Mouse (Mus musculus) hindbrain, embryonic 15.5 days (tissue): Measurements from ENCODE around the gene Rnf151. TPM values are rescaled to one million over a fixed set of nuclear protein-coding genes. Genes with fewer than 3 reads are reported as not detected.

Source experiments
- ATAC-seq: fragments of 200-750 bp; cut with Nextera tagmentation; 2 replicates; pipeline ENCODE4 v1.8.0; 2017; ENCODE audit warnings: low read depth, moderate number of reproducible peaks, moderate TSS enrichment; ENCODE audit not compliant: low FRiP score
- H3K27ac ChIP-seq: fragments of 300-500 bp; sonication (generic); replicated peaks from 2 replicates; pipeline ENCODE4 v1.5.1; 2015; ENCODE audit warnings: mild to moderate bottlenecking, inconsistent platforms
- H3K27me3 ChIP-seq: fragments of 300-500 bp; sonication (generic); 2 replicates; pipeline ENCODE4 v1.6.1; 2015; ENCODE audit warnings: control low read depth, inconsistent platforms
- H3K36me3 ChIP-seq: fragments of 300-500 bp; sonication (generic); 2 replicates; pipeline ENCODE4 v1.6.1; 2015; ENCODE audit warnings: control low read depth, inconsistent platforms
- H3K4me1 ChIP-seq: fragments of 300-500 bp; sonication (generic); replicated peaks from 2 replicates; pipeline ENCODE4 v1.6.1; 2015; ENCODE audit warnings: control low read depth, inconsistent platforms
- H3K4me2 ChIP-seq: fragments of 300-500 bp; sonication (generic); 2 replicates; pipeline ENCODE4 v1.6.1; 2015; ENCODE audit warnings: moderate library complexity, mild to moderate bottlenecking, inconsistent platforms
- H3K4me3 ChIP-seq: fragments of 300-500 bp; sonication (generic); 2 replicates; pipeline ENCODE4 v1.5.1; 2015; ENCODE audit warnings: mild to moderate bottlenecking, inconsistent platforms
- H3K9ac ChIP-seq: fragments of 300-500 bp; sonication (generic); 2 replicates; pipeline ENCODE4 v1.6.1; 2015; ENCODE audit warnings: inconsistent platforms
- H3K9me3 ChIP-seq: fragments of 300-500 bp; sonication (generic); 2 replicates; pipeline ENCODE4 v1.6.1; 2016; ENCODE audit warnings: control low read depth, inconsistent platforms
- WGBS: fragments of 180-500 bp; shearing (Covaris S2); methylation state at CpG from one replicate; pipeline ENCODE4 v1.1.7; 2015; 5-methylcytosine and 5-hydroxymethylcytosine counted together
- polyA plus RNA-seq: library from polyadenylated mRNA; unstranded; fragments of >200 nt; fragmentation: Nextera tagmentation; extraction: Ambion mirVana; gene quantifications from 2 replicates; pipeline ENCODE4 v1.2.1, GENCODE M21; 2015

The Rnf151 gene
- polyA plus RNA-seq, 1 experiment from 2014 or later: not detected

DNA sequence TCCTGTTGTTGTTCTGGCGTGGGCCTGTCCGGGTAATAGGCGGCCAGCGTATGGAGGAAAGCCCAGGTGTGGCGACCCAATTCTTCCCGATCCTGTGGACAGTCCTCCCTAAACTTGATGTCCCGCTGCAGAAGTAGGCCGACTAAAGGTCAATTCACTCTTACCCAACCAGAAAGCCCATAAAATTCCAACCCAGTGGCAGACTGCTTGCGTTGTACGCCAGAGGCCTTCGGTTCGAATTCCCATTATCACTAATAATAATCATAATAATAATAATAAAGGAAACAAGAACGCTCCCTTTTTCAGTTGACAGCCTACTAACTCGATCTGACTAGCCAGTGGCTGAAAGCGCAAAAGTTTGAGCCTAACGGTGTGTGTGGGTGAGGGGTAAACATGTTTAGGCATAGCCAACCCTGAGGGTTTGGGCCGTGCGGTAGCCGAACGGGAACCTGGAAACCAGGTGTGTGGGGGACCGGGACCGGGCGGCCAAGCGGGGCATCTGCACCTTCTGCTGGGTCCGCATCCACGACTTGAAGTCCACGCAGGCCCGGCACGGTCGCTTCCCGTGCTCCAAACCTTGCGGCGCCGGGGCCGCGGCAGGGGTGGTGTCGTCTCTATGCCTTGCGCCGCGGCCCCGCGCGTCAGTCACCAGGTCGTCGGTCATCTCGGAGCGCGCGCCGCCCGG lies 22.4 kb downstream of the Rnf151 start:
- Histone ChIP-seq H3K4me3 (peak overlapping the region; percentile 59), H3K4me1 (peaks cover 38% of the 10 kb centered on the region), H3K9ac (peak overlapping the region; percentile 84), H3K36me3 (peaks cover 20% of the 10 kb centered on the region), H3K4me2 (peak overlapping the region; percentile 67), H3K9me3 (no peaks in the 10 kb centered on the region), H3K27ac (peak overlapping the region; percentile 95), H3K27me3 (no peaks in the 10 kb centered on the region)
- ATAC-seq: peak; percentile 40
- WGBS: 6% methylated on average over 47 of the region's 51 CpGs

DNA sequence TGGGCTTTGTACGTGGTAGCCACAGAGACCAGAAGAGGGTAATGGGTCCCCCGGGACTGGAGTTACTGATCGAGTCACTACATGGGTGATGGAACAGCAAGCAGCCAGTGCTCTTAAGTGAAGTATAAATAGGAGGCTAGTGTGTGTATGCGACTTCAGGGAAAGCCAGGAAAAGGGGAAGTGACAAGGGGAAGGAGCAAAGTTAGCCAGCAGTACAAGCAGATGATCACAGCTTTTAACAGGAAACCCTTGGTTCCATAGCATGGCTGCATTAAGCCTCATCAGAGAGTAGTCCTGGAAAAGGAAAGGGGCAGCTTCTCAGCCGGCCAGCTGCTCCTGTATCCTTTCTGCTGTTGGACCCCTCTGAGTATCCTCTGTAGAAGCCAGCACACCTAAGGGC lies 25.5 kb downstream of the Rnf151 start:
- WGBS: 88% methylated on average over 5 of the region's 5 CpGs
- Histone ChIP-seq H3K27me3 (peaks cover 7% of the 10 kb centered on the region), H3K27ac (no peak overlapping the region), H3K4me1 (peaks cover 58% of the 10 kb centered on the region), H3K4me3 (no peak overlapping the region), H3K9ac (no peak overlapping the region), H3K9me3 (no peaks in the 10 kb centered on the region), H3K4me2 (no peak overlapping the region), H3K36me3 (0 out of 2 replicates have a peak, but pooled peaks cover 12% of the 10 kb centered on the region)
- no peak for ATAC-seq

DNA sequence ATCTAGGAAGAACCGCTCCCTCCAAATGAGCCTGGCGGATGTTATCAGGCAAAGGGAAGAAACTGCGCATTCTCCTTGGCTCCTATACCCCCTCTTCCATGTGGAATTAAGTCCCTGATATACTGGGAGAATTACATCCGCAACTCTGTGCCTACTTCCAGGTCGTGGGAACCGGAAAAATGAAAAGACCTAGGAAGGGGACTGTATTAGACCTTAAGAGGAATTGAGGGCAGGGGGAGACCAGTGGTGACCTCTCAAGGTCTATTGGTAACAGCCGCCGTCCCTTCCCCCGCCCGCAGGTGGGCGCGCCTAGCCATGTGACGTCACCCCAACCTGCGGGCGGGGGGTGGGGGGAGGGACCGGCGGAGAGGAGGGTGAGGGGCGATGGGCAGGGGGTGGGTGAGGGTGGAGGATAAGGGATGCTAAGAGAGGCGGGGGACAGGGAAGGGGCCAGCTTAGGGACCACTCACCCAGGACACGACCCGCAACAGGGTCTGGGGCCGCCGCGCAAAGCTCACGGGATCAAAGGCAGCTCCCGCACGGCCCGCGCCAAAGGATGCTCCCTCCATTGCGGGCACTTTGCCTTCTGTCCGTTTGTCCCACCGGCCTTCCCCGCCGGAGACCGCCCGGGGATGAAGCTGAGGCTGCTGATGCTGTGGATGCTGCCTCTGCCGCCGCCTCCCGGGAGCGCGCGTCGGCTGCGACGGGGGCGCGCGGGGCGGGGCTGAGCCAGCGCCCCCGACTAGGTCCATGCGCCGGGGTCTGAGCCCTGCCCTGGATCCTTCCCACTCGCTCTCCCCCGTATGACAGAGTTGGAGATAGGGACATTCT lies 28.4 kb downstream of the Rnf151 start, which contains the start of gene Syngr3:
Gene Syngr3, minus strand, starts transcription at position 705 of the 831 bp plus-strand sequence.
- H3K9ac ChIP-seq: peak within 1 kb of the TSS; percentile 92
- H3K27me3 ChIP-seq: peaks cover 7% of the 10 kb centered on the region
- WGBS: 1% methylated on average over 44 of the region's 55 CpGs
- H3K4me3 ChIP-seq: peak within 1 kb of the TSS; percentile 66
- H3K4me2 ChIP-seq: peak within 1 kb of the TSS; percentile 58
- H3K4me1 ChIP-seq: peaks cover 44% of the 10 kb centered on the region
- ATAC-seq: peak; percentile 74
- no peaks in the 10 kb centered on the region for H3K9me3 ChIP-seq
- H3K27ac ChIP-seq: peak within 1 kb of the TSS; percentile 93
- H3K36me3 ChIP-seq: peaks cover 12% of the 10 kb centered on the region; the same call in 1 of the 2 replicates

DNA sequence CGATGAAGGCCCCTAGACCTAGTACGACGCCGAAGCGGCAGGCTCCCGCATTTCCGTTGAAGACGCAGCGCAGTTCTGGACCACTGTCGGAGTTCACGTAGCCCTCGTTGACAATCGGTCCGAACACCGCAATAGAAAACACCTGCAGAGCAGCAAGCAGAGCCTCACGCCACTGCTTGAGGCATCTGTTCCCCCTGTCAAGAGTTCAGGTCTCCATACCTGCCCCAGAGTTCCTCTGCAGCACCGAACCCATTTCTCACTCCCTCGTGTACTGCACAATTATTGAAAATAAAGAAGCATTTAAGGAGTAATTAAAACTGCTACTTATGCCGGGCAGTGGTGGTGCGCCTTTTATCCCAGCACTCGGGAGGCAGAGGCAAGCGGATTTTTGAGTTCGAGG lies 30.3 kb downstream of the Rnf151 start:
- Histone ChIP-seq H3K4me3 (peak overlapping the region; percentile 66), H3K9me3 (no peaks in the 10 kb centered on the region), H3K9ac (peak overlapping the region; percentile 3; the same call in 1 of the 2 replicates), H3K27me3 (peaks cover 7% of the 10 kb centered on the region), H3K27ac (no peak overlapping the region), H3K4me2 (peak overlapping the region; percentile 58), H3K4me1 (peaks cover 41% of the 10 kb centered on the region), H3K36me3 (peaks cover 7% of the 10 kb centered on the region; the same call in 1 of the 2 replicates)
- 17% methylated on average over 23 of the region's 23 CpGs for WGBS
- ATAC-seq: no peak

DNA sequence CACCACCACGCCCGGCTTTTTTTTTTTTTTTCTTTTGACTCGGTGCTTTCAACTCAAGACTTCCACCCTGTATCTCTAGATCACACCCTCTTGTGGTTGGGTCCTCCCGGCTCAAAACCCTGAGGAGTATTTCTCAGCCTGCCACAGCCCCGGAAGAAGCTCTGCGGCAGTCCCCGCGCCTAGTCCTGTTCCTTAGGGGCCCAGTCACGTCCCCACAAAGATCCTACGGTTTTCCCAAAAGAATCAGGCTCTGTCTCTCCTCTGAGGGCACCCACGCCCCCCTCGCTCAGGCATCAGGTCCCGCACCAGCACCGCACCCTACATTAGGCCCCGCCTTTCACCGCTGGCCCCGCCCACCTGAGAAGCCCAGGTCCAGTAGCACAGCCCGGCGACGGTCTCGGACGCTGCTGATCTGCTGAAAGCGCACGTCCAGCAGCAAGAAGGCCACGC lies 30.7 kb downstream of the Rnf151 start:
- peak overlapping the region; percentile 3; the same call in 1 of the 2 replicates for H3K9ac ChIP-seq
- H3K4me2 ChIP-seq: peak overlapping the region; percentile 58
- H3K9me3 ChIP-seq: no peaks in the 10 kb centered on the region
- no peak overlapping the region for H3K27ac ChIP-seq
- H3K4me1 ChIP-seq: peaks cover 41% of the 10 kb centered on the region
- ATAC-seq: no peak
- H3K4me3 ChIP-seq: peak overlapping the region; percentile 66
- peaks cover 7% of the 10 kb centered on the region for H3K27me3 ChIP-seq
- WGBS: 3% methylated on average over 25 of the region's 25 CpGs
- peaks cover 3% of the 10 kb centered on the region; the same call in 1 of the 2 replicates for H3K36me3 ChIP-seq

DNA sequence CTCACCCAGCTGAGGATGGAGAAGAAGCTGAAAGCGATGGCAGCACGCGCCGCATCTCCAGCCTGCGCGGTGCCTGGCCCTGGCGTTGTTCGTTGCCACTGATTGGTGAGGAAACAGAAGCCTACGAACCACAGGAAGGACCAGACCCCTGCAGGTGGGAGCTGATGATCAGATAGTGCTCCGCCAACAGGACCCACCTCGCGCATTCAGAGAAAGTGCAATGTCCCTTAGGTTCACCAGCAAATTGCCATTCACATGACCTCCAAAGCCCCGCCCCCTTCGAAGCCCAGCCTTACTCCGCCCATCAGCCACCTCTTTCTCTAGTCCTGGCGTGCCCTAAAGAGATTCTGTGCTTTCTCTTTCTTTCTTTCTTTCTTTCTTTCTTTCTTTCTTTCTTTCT lies 31.3 kb downstream of the Rnf151 start:
- Histone ChIP-seq H3K9ac (no peak overlapping the region), H3K27me3 (peaks cover 7% of the 10 kb centered on the region), H3K27ac (no peak overlapping the region), H3K36me3 (peaks cover 5% of the 10 kb centered on the region), H3K4me3 (no peak overlapping the region), H3K4me2 (0 out of 2 replicates have a peak overlapping the region, but pooled peaks have one; percentile 14), H3K4me1 (peaks cover 36% of the 10 kb centered on the region), H3K9me3 (no peaks in the 10 kb centered on the region)
- WGBS: 32% methylated on average over 16 of the region's 16 CpGs
- no peak for ATAC-seq

DNA sequence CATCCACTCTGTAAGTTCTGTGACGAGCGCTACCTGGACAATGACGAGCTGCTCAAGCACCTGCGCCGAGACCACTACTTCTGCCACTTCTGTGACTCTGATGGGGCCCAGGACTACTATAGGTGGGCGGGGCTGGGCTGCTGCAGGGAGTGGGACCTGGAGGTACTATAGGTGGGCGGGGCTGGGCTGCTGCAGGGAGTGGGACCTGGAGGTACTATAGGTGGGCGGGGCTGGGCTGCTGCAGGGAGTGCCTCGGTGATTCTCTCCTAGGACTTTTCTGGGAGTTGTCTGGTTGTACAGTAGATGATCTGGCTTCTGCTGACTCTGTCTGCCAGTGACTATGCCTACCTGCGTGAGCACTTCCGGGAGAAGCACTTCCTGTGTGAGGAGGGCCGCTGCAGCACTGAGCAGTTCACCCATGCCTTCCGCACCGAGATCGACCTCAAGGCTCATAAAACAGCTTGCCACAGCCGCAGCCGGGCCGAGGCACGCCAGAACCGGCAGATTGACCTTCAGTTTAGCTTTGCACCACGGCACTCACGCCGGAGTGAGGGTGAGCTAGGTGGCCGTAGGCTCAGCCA lies 40.3 kb downstream of the Rnf151 start:
- no peaks in the 10 kb centered on the region for H3K27me3 ChIP-seq
- H3K9ac ChIP-seq: no peak overlapping the region
- H3K36me3 ChIP-seq: peaks cover 48% of the 10 kb centered on the region
- no peak overlapping the region for H3K4me2 ChIP-seq
- no peaks in the 10 kb centered on the region for H3K9me3 ChIP-seq
- WGBS: 93% methylated on average over 24 of the region's 24 CpGs
- no peak overlapping the region for H3K27ac ChIP-seq
- peaks cover 4% of the 10 kb centered on the region; the same call in 1 of the 2 replicates for H3K4me1 ChIP-seq
- ATAC-seq: no peak
- H3K4me3 ChIP-seq: no peak overlapping the region

DNA sequence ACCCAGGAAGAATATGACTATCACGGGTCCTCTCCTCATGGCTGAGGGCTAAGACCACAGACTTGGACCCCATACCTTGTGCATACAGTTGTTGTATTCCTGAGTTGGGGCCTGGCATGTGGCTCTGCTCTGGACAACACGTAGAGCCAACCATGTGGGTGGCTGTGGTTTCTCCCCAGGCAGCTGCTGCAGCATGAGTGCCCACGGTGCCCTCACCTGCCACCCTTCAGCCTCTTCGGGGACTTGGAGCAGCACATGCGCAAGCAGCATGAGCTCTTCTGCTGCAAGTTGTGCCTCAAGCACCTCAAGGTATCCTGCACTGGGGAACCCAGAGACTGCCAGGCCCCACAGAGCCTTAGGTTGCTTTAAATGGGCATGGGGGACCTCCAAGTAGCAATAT lies 41.0 kb downstream of the Rnf151 start:
- peaks cover 46% of the 10 kb centered on the region for H3K36me3 ChIP-seq
- no peak for ATAC-seq
- H3K4me1 ChIP-seq: peaks cover 11% of the 10 kb centered on the region
- 93% methylated on average over 5 of the region's 5 CpGs for whole genome bisulfite sequencing
- no peak overlapping the region for H3K27ac ChIP-seq
- no peaks in the 10 kb centered on the region for H3K27me3 ChIP-seq
- H3K9me3 ChIP-seq: no peaks in the 10 kb centered on the region
- no peak overlapping the region for H3K9ac ChIP-seq
- H3K4me3 ChIP-seq: no peak overlapping the region
- no peak overlapping the region for H3K4me2 ChIP-seq

DNA sequence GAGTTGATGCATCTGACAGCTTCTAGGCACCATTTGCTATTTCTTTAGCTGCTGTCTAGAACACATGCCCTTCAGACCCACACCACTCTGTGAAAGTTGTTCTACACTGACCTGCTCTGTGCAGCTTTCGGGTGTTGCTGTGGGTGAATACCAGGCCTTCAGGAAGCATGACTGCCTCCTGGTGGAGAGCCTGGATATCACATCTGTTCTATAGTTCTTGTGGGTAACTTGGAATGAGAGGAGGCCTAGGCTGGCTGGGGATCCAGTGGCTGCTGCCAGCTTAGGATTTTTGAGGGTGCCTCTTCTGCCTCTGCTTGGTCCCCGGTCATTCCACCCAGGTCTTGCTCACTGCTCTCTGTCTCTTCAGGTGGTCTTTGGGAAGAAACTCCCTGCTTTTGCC lies 41.7 kb downstream of the Rnf151 start:
- no peak overlapping the region for H3K4me3 ChIP-seq
- H3K4me1 ChIP-seq: peaks cover 18% of the 10 kb centered on the region
- no peak overlapping the region for H3K27ac ChIP-seq
- H3K36me3 ChIP-seq: peaks cover 40% of the 10 kb centered on the region
- H3K9ac ChIP-seq: no peak overlapping the region
- 61% methylated on average over 2 of the region's 2 CpGs for WGBS
- no peaks in the 10 kb centered on the region for H3K27me3 ChIP-seq
- no peak for ATAC-seq
- no peaks in the 10 kb centered on the region for H3K9me3 ChIP-seq
- H3K4me2 ChIP-seq: no peak overlapping the region

DNA sequence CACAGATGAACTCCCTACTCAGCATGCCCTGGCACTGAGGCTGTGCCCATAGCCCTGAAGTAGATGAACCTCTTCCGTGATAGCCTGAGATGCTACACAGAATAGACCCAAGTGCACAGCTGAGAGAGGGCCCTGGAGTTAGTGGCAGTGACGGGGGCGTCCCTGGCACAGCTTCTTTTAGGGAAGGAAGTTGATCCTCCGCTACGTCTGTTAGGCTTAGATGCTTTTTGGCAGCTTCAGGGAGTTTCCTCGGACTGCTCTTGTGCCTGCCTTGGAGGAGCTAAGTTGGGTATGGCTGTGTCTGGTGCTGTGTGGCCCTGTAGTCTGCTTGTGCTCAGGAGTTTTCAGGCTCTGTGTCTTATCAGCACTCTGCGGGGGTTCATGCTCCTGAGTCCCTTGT lies 43.6 kb downstream of the Rnf151 start:
- Histone ChIP-seq H3K9ac (no peak overlapping the region), H3K36me3 (peaks cover 28% of the 10 kb centered on the region), H3K4me3 (no peak overlapping the region), H3K4me2 (no peak overlapping the region), H3K9me3 (no peaks in the 10 kb centered on the region), H3K27ac (no peak overlapping the region), H3K27me3 (no peaks in the 10 kb centered on the region), H3K4me1 (peaks cover 28% of the 10 kb centered on the region)
- no peak for ATAC-seq
- WGBS: 87% methylated on average over 7 of the region's 7 CpGs

DNA sequence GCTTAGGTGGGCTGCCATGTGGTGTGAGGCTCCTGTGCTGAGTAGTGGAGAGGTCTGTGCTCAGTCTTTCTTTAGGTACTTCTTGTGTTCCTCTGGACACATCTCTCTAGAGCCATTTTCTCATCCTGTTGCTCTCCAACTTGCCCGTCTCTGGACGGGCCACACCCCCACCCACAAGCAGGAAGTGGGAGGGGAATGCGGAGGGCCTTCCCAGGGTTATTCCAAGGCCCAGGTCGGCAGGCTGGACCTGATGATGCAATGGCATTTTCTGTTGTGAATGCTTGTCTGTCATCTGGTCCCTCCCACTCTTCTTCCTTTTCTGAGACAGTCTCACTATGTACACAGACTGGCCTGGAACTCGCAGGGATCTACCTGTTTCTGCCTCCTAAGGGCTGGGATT lies 45.7 kb downstream of the Rnf151 start:
- 32% methylated on average over 5 of the region's 5 CpGs for WGBS
- Histone ChIP-seq H3K27ac (no peak overlapping the region), H3K4me3 (no peak overlapping the region), H3K27me3 (no peaks in the 10 kb centered on the region), H3K9me3 (no peaks in the 10 kb centered on the region), H3K36me3 (0 out of 2 replicates have a peak, but pooled peaks cover 8% of the 10 kb centered on the region), H3K4me2 (peak overlapping the region; percentile 5; the same call in 1 of the 2 replicates), H3K9ac (no peak overlapping the region), H3K4me1 (peaks cover 36% of the 10 kb centered on the region)
- ATAC-seq: no peak
